Mouse (Mus musculus) regulatory T cell (primary cell): ENCODE measurements around the gene Vps9d1.

Experiments used
- in situ Hi-C: fragments of 300-600 bp; cut with MboI, MseI; formaldehyde crosslinking; loops from one replicate; pipeline ENCODE4 v1.15.1; 2025; ENCODE audit warnings: high pct_unique_total_duplicates

Vps9d1 gene

GRCm38 (mm10) chr8:123224278-123225266, 29.6 kb downstream of the Vps9d1 start, which contains the start of gene Cdk10:
Cdk10 (plus strand) TSS chr8:123224842.
- in situ Hi-C loops = loop anchor here (25.0 kb wide), 1 partner anchor 1362 kb away; no protein-coding TSS in a partner anchor

- in situ Hi-C loops = no loop called here
Observed at GRCm38 (mm10) chr8:123220917-123221316, 33.2 kb downstream of the Vps9d1 start.

- in situ Hi-C loops = no loop called here
Observed at GRCm38 (mm10) chr8:123215430-123215829, 38.7 kb downstream of the Vps9d1 start.

- in situ Hi-C loops = no loop called here
Observed at GRCm38 (mm10) chr8:123213118-123213772, 40.9 kb downstream of the Vps9d1 start.

- in situ Hi-C loops = no loop called here
Observed at GRCm38 (mm10) chr8:123212321-123213117, 41.6 kb downstream of the Vps9d1 start, which contains the start of the genes Chmp1a and Spata33. Chmp1a (minus strand) TSS chr8:123212763. Spata33 (plus strand) TSS chr8:123212832.

- in situ Hi-C loops = no loop called here
Observed at GRCm38 (mm10) chr8:123211876-123212275, 42.3 kb downstream of the Vps9d1 start.

GRCm38 (mm10) chr8:123203571-123203970, 50.6 kb downstream of the Vps9d1 start:
- in situ Hi-C loops = no loop called here

GRCm38 (mm10) chr8:123202288-123202687, 51.9 kb downstream of the Vps9d1 start:
- in situ Hi-C loops = no loop called here

GRCm38 (mm10) chr8:123199864-123200263, 54.3 kb downstream of the Vps9d1 start:
- in situ Hi-C loops = loop anchor here (10.0 kb wide), 1 partner anchor 1245 kb away; no protein-coding TSS in a partner anchor

GRCm38 (mm10) chr8:123197016-123197415, 57.1 kb downstream of the Vps9d1 start:
- in situ Hi-C loops = loop anchor here (10.0 kb wide), 1 partner anchor 1242 kb away; no protein-coding TSS in a partner anchor

- in situ Hi-C loops = loop anchor here (10.0 kb wide), 1 partner anchor 1239 kb away; no protein-coding TSS in a partner anchor
Observed at GRCm38 (mm10) chr8:123193771-123194170, 60.4 kb downstream of the Vps9d1 start.
